Mouse (Mus musculus) adrenal gland, adult (tissue): ENCODE results near the gene Olfr1045.
"Not testable (repeated sequence)": the region's sequence is repeated elsewhere in the genome, so short reads cannot be mapped to it uniquely, and the experiment has no call there.

Source experiments
- DNase-seq, 2 experiments: peaks; one replicate each; pipeline ENCODE4 v3.0.0; 2022 to 2023; ENCODE audit warnings: low spot score in 1 of 2; ENCODE audit not compliant: inconsistent age in 2 of 2

Olfr1045 gene

GRCm38 (mm10) chr2:86202909-86203308 lies at the start of gene Olfr1045:
Gene Olfr1045, minus strand, starts transcription at chr2:86203009.
- DNase-seq = peak in 1 of 2 experiments; percentile 0

GRCm38 (mm10) chr2:86240189-86240588 lies 37.4 kb upstream of the Olfr1045 start, which contains the start of gene Olfr1048:
Gene Olfr1048, minus strand, starts transcription at chr2:86240289.
- no peak for DNase-seq

- DNase-seq = no peak
Measured at GRCm38 (mm10) chr2:86231301-86231700, 28.5 kb upstream of the Olfr1045 start, which contains the start of gene Olfr1047. Gene Olfr1047, minus strand, starts transcription at chr2:86231401.

- DNase-seq = no peak
Measured at GRCm38 (mm10) chr2:86219214-86219613, 16.4 kb upstream of the Olfr1045 start, which contains the start of gene Olfr1046. Gene Olfr1046, minus strand, starts transcription at chr2:86219314.

GRCm38 (mm10) chr2:86195863-86196262 lies 6.9 kb downstream of the Olfr1045 start:
- DNase-seq = no peak

GRCm38 (mm10) chr2:86185583-86185982 lies 17.2 kb downstream of the Olfr1045 start, which contains the start of gene Olfr52:
Gene Olfr52, minus strand, starts transcription at chr2:86185683.
- no peak for DNase-seq

- DNase-seq = no peak
Measured at GRCm38 (mm10) chr2:86179950-86180349, 22.9 kb downstream of the Olfr1045 start.

GRCm38 (mm10) chr2:86177720-86178119 lies 25.1 kb downstream of the Olfr1045 start, which contains the start of gene Olfr1044:
Gene Olfr1044, minus strand, starts transcription at chr2:86177820.
- no peak for DNase-seq

- not testable (repeated sequence) for DNase-seq
Measured at GRCm38 (mm10) chr2:86175422-86175821, 27.4 kb downstream of the Olfr1045 start.

- no peak for DNase-seq
Measured at GRCm38 (mm10) chr2:86167422-86167821, 35.4 kb downstream of the Olfr1045 start, which contains the start of gene Olfr1043. Gene Olfr1043, minus strand, starts transcription at chr2:86167522.

GRCm38 (mm10) chr2:86161738-86162137 lies 41.1 kb downstream of the Olfr1045 start, which contains the start of gene Olfr1042:
Gene Olfr1042, minus strand, starts transcription at chr2:86161838.
- DNase-seq = no peak

GRCm38 (mm10) chr2:86146632-86147031 lies 56.2 kb downstream of the Olfr1045 start, which contains the start of gene Olfr1040:
Gene Olfr1040, minus strand, starts transcription at chr2:86146732.
- no peak for DNase-seq
